Mouse (Mus musculus) CH12.LX (cell line): Measurements from ENCODE around the gene Man1a.

Source experiments
- BHLHE40 ChIP-seq: IDR thresholded peaks from 2 replicates; pipeline ENCODE4 v1.6.1; 2011; ENCODE audit warnings: mild to moderate bottlenecking, low read depth, low read length, improper control_type of control experiment
- CTCF ChIP-seq, 2 experiments: IDR thresholded peaks in 1 of 2; conservative IDR thresholded peaks in 1 of 2; 2 replicates each; pipeline ENCODE4 v1.5.1; 2011 to 2012; ENCODE audit warnings: low read depth in 2 of 2, low read length in 2 of 2, improper control_type of control experiment in 1 of 2, inconsistent platforms in 1 of 2, mild to moderate bottlenecking in 1 of 2, moderate library complexity in 1 of 2
- E2F4 ChIP-seq: IDR thresholded peaks from 2 replicates; pipeline ENCODE4 v1.6.1; 2011; ENCODE audit warnings: low read depth, low read length, improper control_type of control experiment; ENCODE audit not compliant: insufficient replicate concordance
- EP300 ChIP-seq: IDR thresholded peaks from 2 replicates; pipeline ENCODE4 v1.6.1; 2011; ENCODE audit warnings: low read length, improper control_type of control experiment
- MAFK ChIP-seq: IDR thresholded peaks from 2 replicates; pipeline ENCODE4 v1.6.1; 2011; ENCODE audit warnings: low read length, improper control_type of control experiment; ENCODE audit not compliant: insufficient replicate concordance
- MAX ChIP-seq: IDR thresholded peaks from 2 replicates; pipeline ENCODE4 v1.6.1; 2011; ENCODE audit warnings: low read length, improper control_type of control experiment
- NELFE ChIP-seq: IDR thresholded peaks from 2 replicates; pipeline ENCODE4 v1.6.1; 2011; ENCODE audit warnings: low read depth, low read length, improper control_type of control experiment
- POLR2A ChIP-seq: IDR thresholded peaks from 2 replicates; pipeline ENCODE4 v1.6.1; 2011; ENCODE audit warnings: low read depth, mild to moderate bottlenecking, improper control_type of control experiment, low read length
- RCOR1 ChIP-seq: conservative IDR thresholded peaks from 2 replicates; pipeline ENCODE4 v1.6.1; 2012; ENCODE audit warnings: low read depth, mild to moderate bottlenecking, inconsistent platforms, low read length, improper control_type of control experiment
- TBP ChIP-seq: conservative IDR thresholded peaks from 2 replicates; pipeline ENCODE4 v1.6.1; 2011; ENCODE audit warnings: low read depth, low read length, improper control_type of control experiment
- TCF12 ChIP-seq: IDR thresholded peaks from 2 replicates; pipeline ENCODE4 v1.6.1; 2014; ENCODE audit warnings: low read depth, mild to moderate bottlenecking, inconsistent platforms, low read length, improper control_type of control experiment
- UBTF ChIP-seq: IDR thresholded peaks from 2 replicates; pipeline ENCODE4 v1.6.1; 2012; ENCODE audit warnings: low read depth, mild to moderate bottlenecking, inconsistent platforms, low read length, improper control_type of control experiment, moderate library complexity
- ZC3H11A ChIP-seq: IDR thresholded peaks from 2 replicates; pipeline ENCODE4 v1.6.1; 2012; ENCODE audit warnings: low read depth, mild to moderate bottlenecking, inconsistent platforms, low read length, improper control_type of control experiment
- ZKSCAN1 ChIP-seq: IDR thresholded peaks from 2 replicates; pipeline ENCODE4 v1.6.1; 2012; ENCODE audit warnings: low read depth, inconsistent platforms, low read length, improper control_type of control experiment, borderline replicate concordance

DNA sequence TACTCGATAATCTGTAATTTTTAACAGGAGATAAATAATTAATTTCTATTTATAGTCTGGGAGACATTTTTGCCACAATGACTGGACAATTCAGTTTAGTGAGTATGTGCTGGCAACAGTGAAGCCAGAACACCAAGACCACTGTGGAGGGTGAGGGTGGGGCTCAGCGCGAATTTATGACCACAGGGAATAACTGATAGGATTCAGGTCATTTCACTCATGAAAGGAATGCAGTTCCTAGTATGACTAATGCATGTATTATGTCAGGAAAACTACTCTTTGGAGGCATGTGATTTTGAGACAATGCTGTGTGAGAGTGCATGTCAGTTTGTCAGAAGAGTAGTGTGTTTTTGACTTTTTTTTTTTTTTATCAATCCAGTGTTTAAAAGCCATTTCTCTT lies 10.9 kb upstream of the Man1a start:
- no peak for TF ChIP-seq NELFE
- no peak for TF ChIP-seq TCF12
- TF ChIP-seq POLR2A, result no peak
- no peak for TF ChIP-seq CTCF (conservative IDR thresholded peaks at IDR 0.05 in 1 of 2, IDR thresholded peaks at IDR 0.05 in 1 of 2; ENCODE audit: low read depth in 2 of 2, low read length in 2 of 2)
- no peak for TF ChIP-seq UBTF
- no peak for TF ChIP-seq TBP
- no peak for TF ChIP-seq MAX
- TF ChIP-seq ZKSCAN1, result no peak
- no peak for TF ChIP-seq EP300
- no peak for TF ChIP-seq BHLHE40
- TF ChIP-seq E2F4, result no peak
- TF ChIP-seq MAFK, result no peak
- no peak for TF ChIP-seq RCOR1
- TF ChIP-seq ZC3H11A, result no peak
